ENCODE assay signal across 20 mouse cellular contexts in the genomic region with DNA sequence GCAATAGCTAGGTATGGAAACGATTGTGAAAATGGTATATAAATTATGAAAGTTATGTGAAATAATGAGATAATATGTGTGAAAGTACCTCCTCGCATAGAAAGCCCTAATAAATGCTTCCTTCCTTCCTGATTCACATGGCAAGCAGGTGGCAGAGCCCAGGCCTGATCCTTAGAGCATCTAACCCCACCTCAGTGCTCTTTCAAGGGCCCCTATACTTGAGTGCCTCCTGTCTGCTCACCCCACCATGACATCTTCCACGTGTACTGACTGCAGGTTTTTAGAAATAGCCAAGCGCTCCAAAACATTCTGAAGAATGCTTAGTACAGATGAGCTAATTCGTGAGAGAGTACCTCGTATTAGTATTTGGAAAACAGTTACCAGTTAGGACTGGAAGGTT.
DNase-seq lines count a peak whose midpoint lies in the region; ATAC-seq and TF ChIP-seq lines count a peak whose summit lies in the region.
"Had no signal": no experiment of that assay in that cellular context is flagged by ENCODE, and none has a peak within 500 bp of the region (broad histone marks: within the 10 kb centered on the region; RNA-seq: fewer than 3 reads in every experiment).

No protein-coding gene starts in this region.

- no peak overlapping the region for H3K4me3 ChIP-seq in layer of hippocampus, adult 2 months
- no peak overlapping the region for H3K4me3 ChIP-seq in lung, postnatal 0 days (ENCODE audit: low read depth, low read length)
- H3K4me3 ChIP-seq in lung, adult 2 months (replicated peaks; ENCODE audit: extremely low read depth, low read depth, low read length), result no peak overlapping the region
- H3K4me3 ChIP-seq in stomach, postnatal 0 days (ENCODE audit: low read depth, low read length), result no peak overlapping the region
- H3K4me3 ChIP-seq: embryonic facial prominence, embryonic 12.5 days; forebrain, embryonic 15.5 days; heart, embryonic 15.5 days; hindbrain, embryonic 15.5 days had no signal

- H3K36me3 ChIP-seq in lung, postnatal 0 days (ENCODE audit: insufficient read depth, low read length), result no peaks in the 10 kb centered on the region
- no peaks in the 10 kb centered on the region for H3K36me3 ChIP-seq in stomach, postnatal 0 days (ENCODE audit: control insufficient read depth, insufficient read depth, low read length)
- H3K36me3 ChIP-seq: embryonic facial prominence, embryonic 12.5 days; forebrain, embryonic 15.5 days; G1E; heart, embryonic 15.5 days; hindbrain, embryonic 15.5 days had no signal

- H3K4me1 ChIP-seq in lung, postnatal 0 days (ENCODE audit: insufficient read depth, low read depth, low read length), result no peaks in the 10 kb centered on the region; the same call in 1 of the 2 replicates
- no peaks in the 10 kb centered on the region for H3K4me1 ChIP-seq in lung, adult 2 months (ENCODE audit: control insufficient read depth, insufficient read depth, low read length)
- no peaks in the 10 kb centered on the region for H3K4me1 ChIP-seq in stomach, postnatal 0 days (replicated peaks; ENCODE audit: control insufficient read depth, insufficient read depth)

- no peak overlapping the region for H3K27ac ChIP-seq in layer of hippocampus, adult 2 months
- H3K27ac ChIP-seq in lung, postnatal 0 days (ENCODE audit: low read length), result no peak overlapping the region
- no peak overlapping the region for H3K27ac ChIP-seq in stomach, postnatal 0 days (replicated peaks)
- H3K27ac ChIP-seq: embryonic facial prominence, embryonic 12.5 days; forebrain, embryonic 15.5 days; heart, embryonic 15.5 days; hindbrain, embryonic 15.5 days had no signal

- no peak overlapping the region for H3K9ac ChIP-seq in lung, postnatal 0 days (replicated peaks; ENCODE audit: low read depth)
- no peak overlapping the region for H3K9ac ChIP-seq in stomach, postnatal 0 days (ENCODE audit: low read length)
- H3K9ac ChIP-seq: embryonic facial prominence, embryonic 12.5 days; forebrain, embryonic 15.5 days; heart, embryonic 15.5 days; hindbrain, embryonic 15.5 days had no signal

- intact Hi-C loops in heart, postnatal 36 days (cut with DNase I), result loop anchor here (5.0 kb wide), 1 partner anchor 126 kb away; no protein-coding TSS in a partner anchor

- no peak overlapping the region for H3K4me2 ChIP-seq in lung, postnatal 0 days (replicated peaks; ENCODE audit: low read depth, low read length)
- no peak overlapping the region for H3K4me2 ChIP-seq in stomach, postnatal 0 days (replicated peaks; ENCODE audit: low read depth)
- H3K4me2 ChIP-seq: embryonic facial prominence, embryonic 12.5 days; forebrain, embryonic 15.5 days; heart, embryonic 11.5 days; heart, embryonic 15.5 days; hindbrain, embryonic 15.5 days had no signal

- peak; percentile 12; the same call in 1 of the 2 replicates for TF ChIP-seq CTCF in layer of hippocampus, adult 2 months (conservative IDR thresholded peaks at IDR 0.05)
- peak; percentile 45 for TF ChIP-seq CTCF in lung, postnatal 0 days (IDR thresholded peaks at IDR 0.05)
- no peak for TF ChIP-seq CTCF in lung, adult 2 months (IDR thresholded peaks at IDR 0.05; ENCODE audit: insufficient read depth, low read length)
- TF ChIP-seq CTCF in stomach, postnatal 0 days (IDR thresholded peaks at IDR 0.05; ENCODE audit: low read depth), result peak; percentile 51

- no peaks in the 10 kb centered on the region for H3K9me3 ChIP-seq in lung, postnatal 0 days (ENCODE audit: low read length)
- H3K9me3 ChIP-seq in stomach, postnatal 0 days (ENCODE audit: control insufficient read depth, low read length), result no peaks in the 10 kb centered on the region
- H3K9me3 ChIP-seq: embryonic facial prominence, embryonic 12.5 days; forebrain, embryonic 15.5 days; G1E; heart, embryonic 15.5 days; hindbrain, embryonic 15.5 days had no signal

- no peaks in the 10 kb centered on the region for H3K27me3 ChIP-seq in lung, postnatal 0 days (replicated peaks; ENCODE audit: insufficient read depth, low read length)
- H3K27me3 ChIP-seq in stomach, postnatal 0 days (ENCODE audit: control insufficient read depth, insufficient read depth, low read length), result no peaks in the 10 kb centered on the region
- H3K27me3 ChIP-seq: embryonic facial prominence, embryonic 12.5 days; forebrain, embryonic 15.5 days; heart, embryonic 15.5 days; hindbrain, embryonic 15.5 days had no signal

- WGBS in lung, postnatal 0 days, result 71% methylated on average over 6 of the region's 6 CpGs
- 71% methylated on average over 6 of the region's 6 CpGs for WGBS in lung, adult 2 months
- 83% methylated on average over 6 of the region's 6 CpGs for WGBS in stomach, postnatal 0 days

- TF ChIP-seq POLR2A in lung, adult 2 months (IDR thresholded peaks at IDR 0.05; ENCODE audit: borderline replicate concordance, extremely low read depth, low read depth, low read length), result no peak

- DNase-seq in heart, adult 11 months, result peak; percentile 58
- DNase-seq in heart, postnatal 36 days, result no peak
- no peak for DNase-seq in layer of hippocampus, adult 2 months (ENCODE audit: low spot score in 2 of 2)
- DNase-seq in layer of hippocampus, adult 18-20 months (ENCODE audit: low spot score in 2 of 2), result no peak
- DNase-seq in lung, postnatal 0 days (ENCODE audit: low spot score), result no peak
- no peak for DNase-seq in lung, adult 2 months
- DNase-seq in stomach, postnatal 0 days (ENCODE audit: low spot score), result no peak
- no peak for DNase-seq in adipocyte (ENCODE audit: low spot score)
- DNase-seq: adrenal gland, postnatal 14 days; cerebellum, adult 2 months; cerebellum, postnatal 10 days; gastrocnemius, postnatal 36 days; heart, adult 18-20 months; kidney, adult 11 months had no signal

- no peak for TF ChIP-seq EP300 in lung, postnatal 0 days (IDR thresholded peaks at IDR 0.05)
- TF ChIP-seq EP300 in stomach, postnatal 0 days (optimal IDR thresholded peaks at IDR 0.05), result no peak

- no peak for ATAC-seq in lung, postnatal 0 days
- ATAC-seq in stomach, postnatal 0 days (ENCODE audit: low FRiP score, low TSS enrichment), result no peak
- ATAC-seq: forebrain, embryonic 15.5 days had no signal
